In genomic region chr14:55852646-55853551, GRCm38 (mm10) we compare ENCODE assay signal across 8 mouse cellular contexts. TPM values are rescaled to one million over a fixed set of nuclear protein-coding genes. Genes with fewer than 3 reads are reported as not detected.
A peak's percentile ranks its signal among the peaks of the same experiment; 100 is the strongest.
DNase-seq lines count a peak whose midpoint lies in the region; ATAC-seq lines count a peak whose summit lies in the region.

No protein-coding gene starts in this region.

- WGBS in limb, embryonic 11.5 days = under 1% methylated on average over 11 of the region's 11 CpGs
- WGBS in neural tube, embryonic 15.5 days = 6% methylated on average over 11 of the region's 11 CpGs

- intact Hi-C loops in gastrocnemius, postnatal 36 days (cut with DNase I) = no loop called here

- H3K4me2 ChIP-seq in limb, embryonic 11.5 days (ENCODE audit: low read depth, severe bottlenecking) = peak overlapping the region; percentile 80
- peak overlapping the region; percentile 75 for H3K4me2 ChIP-seq in neural tube, embryonic 15.5 days

- peak overlapping the region; percentile 68 for H3K4me3 ChIP-seq in limb, embryonic 11.5 days (ENCODE audit: low read depth, low read length)
- peak overlapping the region; percentile 51 for H3K4me3 ChIP-seq in neural tube, embryonic 15.5 days (replicated peaks)

- DNase-seq in cerebellum, postnatal 10 days = peak; percentile 71 to 79
- no peak for DNase-seq in cerebellum, adult 11-12 months
- DNase-seq in thymus, postnatal 14 days = peak; percentile 35
- no peak for DNase-seq in thymus, postnatal 36 days
- DNase-seq in limb, embryonic 11.5 days (ENCODE audit: low spot score) = peak; percentile 84
- no peak for DNase-seq in gastrocnemius, postnatal 36 days
- DNase-seq in cerebellum, adult 18-20 months = no peak

- H3K36me3 ChIP-seq in limb, embryonic 11.5 days (ENCODE audit: control insufficient read depth, insufficient read depth, low read length) = no peaks in the 10 kb centered on the region
- no peaks in the 10 kb centered on the region for H3K36me3 ChIP-seq in neural tube, embryonic 15.5 days

- H3K9ac ChIP-seq in limb, embryonic 11.5 days (ENCODE audit: low read length) = peak overlapping the region; percentile 90
- H3K9ac ChIP-seq in neural tube, embryonic 15.5 days (replicated peaks) = peak overlapping the region; percentile 52; the same call in 1 of the 2 replicates

- peak; percentile 90 for ATAC-seq in limb, embryonic 11.5 days (ENCODE audit: insufficient number of reproducible peaks, low FRiP score, low TSS enrichment, low read depth)
- ATAC-seq in neural tube, embryonic 15.5 days (ENCODE audit: low FRiP score) = peak; percentile 78

- peaks cover 31% of the 10 kb centered on the region for H3K4me1 ChIP-seq in limb, embryonic 11.5 days (ENCODE audit: control insufficient read depth, insufficient read depth, low read length)
- H3K4me1 ChIP-seq in neural tube, embryonic 15.5 days = peaks cover 45% of the 10 kb centered on the region

- peak overlapping the region; percentile 99 for H3K27ac ChIP-seq in limb, embryonic 11.5 days (replicated peaks; ENCODE audit: low read depth, low read length)
- peak overlapping the region; percentile 80 for H3K27ac ChIP-seq in neural tube, embryonic 15.5 days (replicated peaks)

- no peaks in the 10 kb centered on the region for H3K27me3 ChIP-seq in limb, embryonic 11.5 days (ENCODE audit: control insufficient read depth, insufficient read depth, low read length)
- H3K27me3 ChIP-seq in neural tube, embryonic 15.5 days (replicated peaks) = no peaks in the 10 kb centered on the region

- no peaks in the 10 kb centered on the region for H3K9me3 ChIP-seq in limb, embryonic 11.5 days (ENCODE audit: control insufficient read depth, low read length)
- no peaks in the 10 kb centered on the region for H3K9me3 ChIP-seq in neural tube, embryonic 15.5 days (replicated peaks)

RNA-seq across cellular contexts. Expression of gene Nynrin, which starts 0.9 kb away (rescaled TPM):
- polyA plus RNA-seq in limb, embryonic 11.5 days (2014; fragmentation: Nextera tagmentation; extraction: Ambion mirVana) = 21.6 and 24.7 TPM in 2 replicates
- 9.5 and 10.8 TPM in 2 replicates for polyA plus RNA-seq in neural tube, embryonic 15.5 days (2015; fragmentation: Nextera tagmentation; extraction: Ambion mirVana)
- total RNA-seq in gastrocnemius, postnatal 36 days (2021) = 1 to 10 TPM; 2.1 to 2.7 TPM

RNA-seq across cellular contexts. Expression of gene Nfatc4, which starts 30.0 kb away (rescaled TPM):
- 105 and 106 TPM in 2 replicates for polyA plus RNA-seq in limb, embryonic 11.5 days (2014; fragmentation: Nextera tagmentation; extraction: Ambion mirVana)
- polyA plus RNA-seq in neural tube, embryonic 15.5 days (2015; fragmentation: Nextera tagmentation; extraction: Ambion mirVana) = 9.8 and 11.5 TPM in 2 replicates
- total RNA-seq in gastrocnemius, postnatal 36 days (2021) = 1 to 10 TPM; 3.3 TPM

RNA-seq across cellular contexts. Expression of gene Cbln3, which starts 31.3 kb away (rescaled TPM):
- 0.11 and 0.27 TPM in 2 replicates for polyA plus RNA-seq in limb, embryonic 11.5 days (2014; fragmentation: Nextera tagmentation; extraction: Ambion mirVana)
- polyA plus RNA-seq in neural tube, embryonic 15.5 days (2015; fragmentation: Nextera tagmentation; extraction: Ambion mirVana) = 0.45 and 0.58 TPM in 2 replicates
- not detected for total RNA-seq in gastrocnemius, postnatal 36 days (2021)

RNA-seq across cellular contexts. Expression of gene Khnyn, which starts 31.8 kb away (rescaled TPM):
- 17.4 and 18.4 TPM in 2 replicates for polyA plus RNA-seq in limb, embryonic 11.5 days (2014; fragmentation: Nextera tagmentation; extraction: Ambion mirVana)
- polyA plus RNA-seq in neural tube, embryonic 15.5 days (2015; fragmentation: Nextera tagmentation; extraction: Ambion mirVana) = 11.0 and 11.9 TPM in 2 replicates
- total RNA-seq in gastrocnemius, postnatal 36 days (2021) = 1 to 10 TPM; 6.0 to 7.5 TPM

RNA-seq across cellular contexts. Expression of gene Sdr39u1, which starts 47.2 kb away (rescaled TPM):
- 67.2 and 70.2 TPM in 2 replicates for polyA plus RNA-seq in limb, embryonic 11.5 days (2014; fragmentation: Nextera tagmentation; extraction: Ambion mirVana)
- 148 and 166 TPM in 2 replicates for polyA plus RNA-seq in neural tube, embryonic 15.5 days (2015; fragmentation: Nextera tagmentation; extraction: Ambion mirVana)
- 100 to 1,000 TPM; 111 to 122 TPM for total RNA-seq in gastrocnemius, postnatal 36 days (2021)

Comparison
In these comparisons a context has a peak if more than half of its experiments do, and no peak if none do; other contexts are left out.
1. DNase-seq: peak in cerebellum, postnatal 10 days (2 of 2), thymus, postnatal 14 days (single experiment) and limb, embryonic 11.5 days (single experiment); none in cerebellum, adult 11-12 months (single experiment), thymus, postnatal 36 days (0 of 2), gastrocnemius, postnatal 36 days (0 of 2) and cerebellum, adult 18-20 months (0 of 2).